Mouse (Mus musculus): ENCODE data around the gene Tmem63a.
"Not testable (repeated sequence)": the region's sequence is repeated elsewhere in the genome, so short reads cannot be mapped to it uniquely, and the experiment has no call there.

Gene Tmem63a

GRCm38 (mm10) chr1:180942166-180943031 lies at the start of gene Tmem63a:
Gene Tmem63a (plus strand): TSS chr1:180942344.
- Histone ChIP-seq H3K36me3 (ENCODE audit: control insufficient read depth, insufficient read depth, low read length, poor library complexity, severe bottlenecking) (peaks cover 3% of the 10 kb centered on the region; the same call in 1 of the 2 replicates), H3K27me3 (ENCODE audit: control insufficient read depth, insufficient read depth, low read length, poor library complexity, severe bottlenecking) (no peaks in the 10 kb centered on the region)
- peak; percentile 83 for DNase-seq (ENCODE audit: low read depth, low spot score)

GRCm38 (mm10) chr1:180892808-180893207 lies 49.3 kb upstream of the Tmem63a start, which contains the start of gene Lefty2:
Gene Lefty2 (plus strand): TSS chr1:180893108.
- H3K36me3 ChIP-seq (ENCODE audit: control insufficient read depth, insufficient read depth, low read length, poor library complexity, severe bottlenecking) = no peaks in the 10 kb centered on the region
- no peak for DNase-seq (ENCODE audit: low read depth, low spot score)

GRCm38 (mm10) chr1:180894088-180894987 lies 47.8 kb upstream of the Tmem63a start:
- H3K36me3 ChIP-seq (ENCODE audit: control insufficient read depth, insufficient read depth, low read length, poor library complexity, severe bottlenecking); DNase-seq (ENCODE audit: low read depth, low spot score); H3K27me3 ChIP-seq (ENCODE audit: control insufficient read depth, insufficient read depth, low read length, poor library complexity, severe bottlenecking): not testable (repeated sequence)

More at GRCm38 (mm10) chr1:180892808-180893207, 49.3 kb upstream of the Tmem63a start, which contains the start of gene Lefty2:
- no peaks in the 10 kb centered on the region for H3K27me3 ChIP-seq (ENCODE audit: control insufficient read depth, insufficient read depth, low read length, poor library complexity, severe bottlenecking)

GRCm38 (mm10) chr1:180901107-180901506 lies 41.0 kb upstream of the Tmem63a start:
- peak; percentile 77 for DNase-seq (ENCODE audit: low read depth, low spot score)
- Histone ChIP-seq H3K36me3 (ENCODE audit: control insufficient read depth, insufficient read depth, low read length, poor library complexity, severe bottlenecking) (no peaks in the 10 kb centered on the region; the same call in 1 of the 2 replicates), H3K27me3 (ENCODE audit: control insufficient read depth, insufficient read depth, low read length, poor library complexity, severe bottlenecking) (no peaks in the 10 kb centered on the region)

- DNase-seq (ENCODE audit: low read depth, low spot score) = no peak
- Histone ChIP-seq H3K27me3 (ENCODE audit: control insufficient read depth, insufficient read depth, low read length, poor library complexity, severe bottlenecking) (no peaks in the 10 kb centered on the region), H3K36me3 (ENCODE audit: control insufficient read depth, insufficient read depth, low read length, poor library complexity, severe bottlenecking) (peaks cover 5% of the 10 kb centered on the region)
Measured at GRCm38 (mm10) chr1:180902915-180903314, 39.2 kb upstream of the Tmem63a start.

GRCm38 (mm10) chr1:180903666-180904038 lies 38.5 kb upstream of the Tmem63a start:
- DNase-seq (ENCODE audit: low read depth, low spot score) = no peak

GRCm38 (mm10) chr1:180904039-180904814 lies 37.9 kb upstream of the Tmem63a start, which contains the start of gene Pycr2:
Gene Pycr2 (plus strand): TSS chr1:180904293.
- DNase-seq (ENCODE audit: low read depth, low spot score) = peak; percentile 94
- Histone ChIP-seq H3K27me3 (ENCODE audit: control insufficient read depth, insufficient read depth, low read length, poor library complexity, severe bottlenecking) (no peaks in the 10 kb centered on the region), H3K36me3 (ENCODE audit: control insufficient read depth, insufficient read depth, low read length, poor library complexity, severe bottlenecking) (peaks cover 5% of the 10 kb centered on the region)

More at GRCm38 (mm10) chr1:180903666-180904038, 38.5 kb upstream of the Tmem63a start:
- Histone ChIP-seq H3K36me3 (ENCODE audit: control insufficient read depth, insufficient read depth, low read length, poor library complexity, severe bottlenecking) (peaks cover 5% of the 10 kb centered on the region), H3K27me3 (ENCODE audit: control insufficient read depth, insufficient read depth, low read length, poor library complexity, severe bottlenecking) (no peaks in the 10 kb centered on the region)

- Histone ChIP-seq H3K27me3 (ENCODE audit: control insufficient read depth, insufficient read depth, low read length, poor library complexity, severe bottlenecking) (no peaks in the 10 kb centered on the region), H3K36me3 (ENCODE audit: control insufficient read depth, insufficient read depth, low read length, poor library complexity, severe bottlenecking) (peaks cover 5% of the 10 kb centered on the region)
- peak; percentile 22 for DNase-seq (ENCODE audit: low read depth, low spot score)
Measured at GRCm38 (mm10) chr1:180904815-180905080, 37.4 kb upstream of the Tmem63a start.

- peaks cover 5% of the 10 kb centered on the region for H3K36me3 ChIP-seq (ENCODE audit: control insufficient read depth, insufficient read depth, low read length, poor library complexity, severe bottlenecking)
- no peaks in the 10 kb centered on the region for H3K27me3 ChIP-seq (ENCODE audit: control insufficient read depth, insufficient read depth, low read length, poor library complexity, severe bottlenecking)
- no peak for DNase-seq (ENCODE audit: low read depth, low spot score)
Measured at GRCm38 (mm10) chr1:180905307-180905706, 36.8 kb upstream of the Tmem63a start.

- DNase-seq (ENCODE audit: low read depth, low spot score) = no peak
- H3K36me3 ChIP-seq (ENCODE audit: control insufficient read depth, insufficient read depth, low read length, poor library complexity, severe bottlenecking) = peaks cover 5% of the 10 kb centered on the region
- no peaks in the 10 kb centered on the region for H3K27me3 ChIP-seq (ENCODE audit: control insufficient read depth, insufficient read depth, low read length, poor library complexity, severe bottlenecking)
Measured at GRCm38 (mm10) chr1:180905876-180906275, 36.3 kb upstream of the Tmem63a start.

- DNase-seq (ENCODE audit: low read depth, low spot score) = no peak
- Histone ChIP-seq H3K36me3 (ENCODE audit: control insufficient read depth, insufficient read depth, low read length, poor library complexity, severe bottlenecking) (peaks cover 5% of the 10 kb centered on the region), H3K27me3 (ENCODE audit: control insufficient read depth, insufficient read depth, low read length, poor library complexity, severe bottlenecking) (no peaks in the 10 kb centered on the region)
Measured at GRCm38 (mm10) chr1:180906461-180907147, 35.5 kb upstream of the Tmem63a start.

- H3K36me3 ChIP-seq (ENCODE audit: control insufficient read depth, insufficient read depth, low read length, poor library complexity, severe bottlenecking) = peaks cover 5% of the 10 kb centered on the region
- DNase-seq (ENCODE audit: low read depth, low spot score) = no peak
- H3K27me3 ChIP-seq (ENCODE audit: control insufficient read depth, insufficient read depth, low read length, poor library complexity, severe bottlenecking) = no peaks in the 10 kb centered on the region
Measured at GRCm38 (mm10) chr1:180911138-180911537, 31.0 kb upstream of the Tmem63a start.

- DNase-seq (ENCODE audit: low read depth, low spot score) = peak; percentile 32
- no peaks in the 10 kb centered on the region for H3K27me3 ChIP-seq (ENCODE audit: control insufficient read depth, insufficient read depth, low read length, poor library complexity, severe bottlenecking)
- peaks cover 4% of the 10 kb centered on the region; the same call in 1 of the 2 replicates for H3K36me3 ChIP-seq (ENCODE audit: control insufficient read depth, insufficient read depth, low read length, poor library complexity, severe bottlenecking)
Measured at GRCm38 (mm10) chr1:180911653-180912287, 30.4 kb upstream of the Tmem63a start.
